Mouse (Mus musculus): ENCODE data around the gene Plppr2.

DNA sequence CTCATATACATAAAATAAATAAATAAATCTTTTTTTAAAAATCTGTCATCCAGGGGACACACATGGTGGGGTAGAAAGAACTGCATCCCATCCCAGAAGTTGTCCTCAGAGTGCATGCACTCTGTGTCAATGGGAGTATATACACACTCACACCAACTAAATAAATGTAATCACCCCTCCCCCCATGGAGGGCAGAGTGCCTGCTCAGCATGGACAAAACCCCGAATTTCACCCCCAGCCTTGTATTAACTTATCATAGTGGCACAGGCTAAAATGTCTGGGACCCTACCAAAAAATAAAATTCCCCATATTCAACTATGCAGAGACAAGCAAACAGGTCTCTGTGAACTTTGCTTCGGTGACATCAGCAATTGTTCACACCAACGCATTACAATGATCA lies 17.8 kb downstream of the Plppr2 start:
- no peak for TF ChIP-seq GABPA (IDR thresholded peaks at IDR 0.05; ENCODE audit: insufficient replicate concordance, low read depth, low read length)
- no peak for TF ChIP-seq E2F4 (IDR thresholded peaks at IDR 0.05; ENCODE audit: insufficient replicate concordance, low read depth, low read length)
- TF ChIP-seq CTCF (conservative IDR thresholded peaks at IDR 0.05 in 1 of 2, IDR thresholded peaks at IDR 0.05 in 1 of 2; ENCODE audit: low read depth in 2 of 2, low read length in 2 of 2) = no peak

Data from CH12.LX (cell line).